Mouse (Mus musculus) olfactory bulb, adult 2 months (tissue): ENCODE measurements around the gene Abcb4. TPM values are rescaled to one million over a fixed set of nuclear protein-coding genes. Genes with fewer than 3 reads are reported as not detected.
"Not testable (repeated sequence)": the region's sequence is repeated elsewhere in the genome, so short reads cannot be mapped to it uniquely, and the experiment has no call there.

ENCODE experiments used
- H3K27ac ChIP-seq: fragments of 200-500 bp; 2 replicates; pipeline ENCODE4 v1.5.1; 2012; ENCODE audit warnings: low read depth, low read length; ENCODE audit not compliant: insufficient read depth
- H3K4me1 ChIP-seq: fragments of 200-500 bp; 2 replicates; pipeline ENCODE4 v1.6.1; 2012; ENCODE audit warnings: low read length; ENCODE audit not compliant: control insufficient read depth, insufficient read depth
- H3K4me3 ChIP-seq: fragments of 200-500 bp; 2 replicates; pipeline ENCODE4 v1.5.1; 2012; ENCODE audit warnings: mild to moderate bottlenecking, low read depth, low read length, moderate library complexity; ENCODE audit not compliant: insufficient read depth
- CTCF ChIP-seq: fragments of 200-500 bp; IDR thresholded peaks from 2 replicates; pipeline ENCODE4 v1.5.1; 2012; ENCODE audit warnings: low read depth, mild to moderate bottlenecking, low read length, moderate library complexity; ENCODE audit not compliant: insufficient read depth
- POLR2A ChIP-seq: fragments of 200-500 bp; IDR thresholded peaks from 2 replicates; pipeline ENCODE4 v1.6.1; 2012; ENCODE audit warnings: mild to moderate bottlenecking, low read depth, low read length, moderate library complexity; ENCODE audit not compliant: insufficient read depth
- WGBS: fragments of 180-500 bp; shearing (Covaris S2); methylation state at CpG from one replicate; pipeline ENCODE4 v1.1.7; 2018; 5-methylcytosine and 5-hydroxymethylcytosine counted together
- polyA plus RNA-seq: library from polyadenylated mRNA; stranded (reverse); fragments of >200 nt; gene quantifications from 2 replicates; pipeline ENCODE4 v1.2.4, GENCODE M21; 2012; ENCODE audit warnings: low replicate concordance; ENCODE audit not compliant: missing spikeins, insufficient read depth, insufficient read length

Abcb4 gene
- polyA plus RNA-seq, 1 experiment: not detected

DNA sequence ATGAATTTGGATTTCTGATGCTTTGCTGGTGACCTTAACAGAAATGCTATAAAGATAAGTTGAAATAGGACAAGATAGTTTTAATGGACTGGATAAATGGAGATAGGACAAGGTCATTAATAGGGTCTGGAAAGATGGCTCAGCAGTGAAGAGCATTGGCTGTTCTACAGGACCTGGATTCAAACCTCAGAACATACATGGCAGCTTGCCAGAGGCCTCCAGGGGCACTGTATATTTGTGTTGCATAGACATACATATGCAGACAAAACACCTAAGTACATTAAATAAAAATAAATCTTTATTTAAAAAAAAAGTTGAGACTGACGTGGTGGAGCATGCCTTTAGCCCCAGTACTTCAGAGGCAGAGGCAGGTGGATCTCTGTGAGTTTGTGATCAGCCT, 7.5 kb downstream of the Abcb4 start:
- TF ChIP-seq CTCF: no peak
- no peak for TF ChIP-seq POLR2A
- Histone ChIP-seq H3K4me1 (0 out of 2 replicates have a peak, but pooled peaks cover 2% of the 10 kb centered on the region), H3K4me3 (no peak overlapping the region), H3K27ac (no peak overlapping the region)
- WGBS: 98% methylated on average over 1 of the region's 1 CpGs

DNA sequence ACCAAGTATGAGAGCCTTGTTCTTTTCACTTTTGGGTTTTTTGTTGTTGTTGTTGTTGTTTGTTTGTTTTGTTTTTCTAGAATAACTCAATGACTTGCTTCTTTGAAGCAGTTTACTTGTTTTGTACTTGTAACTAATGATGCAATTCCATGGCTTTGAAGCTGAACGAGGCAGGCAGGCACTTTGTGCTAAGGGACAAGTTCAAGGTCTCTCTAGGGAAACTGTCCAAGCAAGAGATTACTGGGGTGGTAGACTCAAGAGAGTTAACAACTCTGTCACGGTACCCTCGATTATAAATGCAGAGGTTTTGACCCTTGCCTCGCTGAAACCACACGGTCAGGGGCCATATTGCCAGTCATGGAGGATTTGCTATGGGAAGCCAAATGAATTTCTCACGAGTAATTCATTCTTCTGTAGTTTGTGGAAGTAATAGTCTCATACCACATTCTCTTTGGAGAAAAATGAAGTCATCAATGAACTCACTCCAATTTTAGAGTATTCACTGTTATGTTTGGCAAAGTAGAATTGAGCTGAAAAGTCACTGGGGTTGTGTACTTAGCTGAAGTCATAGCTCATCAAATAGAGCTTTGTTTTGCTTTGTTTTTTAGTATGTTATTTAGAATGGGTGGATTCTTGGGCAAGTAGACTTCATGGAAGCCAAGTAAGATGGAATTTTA, 8.8 kb downstream of the Abcb4 start:
- WGBS: 83% methylated on average over 6 of the region's 6 CpGs
- no peak for TF ChIP-seq POLR2A
- no peak for TF ChIP-seq CTCF

DNA sequence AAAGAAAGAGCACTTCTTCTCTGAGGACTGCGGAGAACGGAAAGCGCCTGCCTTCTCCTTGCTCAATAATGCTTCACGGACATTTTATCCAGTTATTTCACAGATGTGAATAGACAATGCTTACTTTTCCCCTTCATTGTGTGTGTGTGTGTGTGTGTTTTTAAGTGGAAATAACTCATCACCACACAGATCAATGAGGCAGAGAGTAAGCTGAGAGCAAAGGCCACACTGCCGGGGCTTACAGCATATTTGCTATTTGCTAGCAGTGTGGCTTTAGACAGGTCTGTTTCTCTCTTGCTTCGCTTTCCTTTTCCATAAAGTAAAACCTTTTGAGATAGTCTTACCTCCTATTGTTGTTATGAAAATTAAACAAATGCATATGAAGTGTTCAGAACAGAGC, 11.0 kb downstream of the Abcb4 start:
- WGBS: 78% methylated on average over 6 of the region's 6 CpGs
- no peak overlapping the region for H3K4me3 ChIP-seq
- TF ChIP-seq POLR2A: no peak
- no peak for TF ChIP-seq CTCF
- H3K4me1 ChIP-seq: no peaks in the 10 kb centered on the region
- H3K27ac ChIP-seq: no peak overlapping the region

More for the DNA sequence above, 8.8 kb downstream of the Abcb4 start:
- no peak overlapping the region for H3K27ac ChIP-seq
- 0 out of 2 replicates have a peak, but pooled peaks cover 2% of the 10 kb centered on the region for H3K4me1 ChIP-seq
- no peak overlapping the region for H3K4me3 ChIP-seq

GRCm38 (mm10) chr5:8911567-8912198, 18.2 kb downstream of the Abcb4 start:
- no peak overlapping the region for H3K4me3 ChIP-seq
- no peaks in the 10 kb centered on the region for H3K4me1 ChIP-seq
- TF ChIP-seq CTCF (no peak), POLR2A (no peak)
- H3K27ac ChIP-seq: no peak overlapping the region
- 81% methylated on average over 8 of the region's 8 CpGs for WGBS

DNA sequence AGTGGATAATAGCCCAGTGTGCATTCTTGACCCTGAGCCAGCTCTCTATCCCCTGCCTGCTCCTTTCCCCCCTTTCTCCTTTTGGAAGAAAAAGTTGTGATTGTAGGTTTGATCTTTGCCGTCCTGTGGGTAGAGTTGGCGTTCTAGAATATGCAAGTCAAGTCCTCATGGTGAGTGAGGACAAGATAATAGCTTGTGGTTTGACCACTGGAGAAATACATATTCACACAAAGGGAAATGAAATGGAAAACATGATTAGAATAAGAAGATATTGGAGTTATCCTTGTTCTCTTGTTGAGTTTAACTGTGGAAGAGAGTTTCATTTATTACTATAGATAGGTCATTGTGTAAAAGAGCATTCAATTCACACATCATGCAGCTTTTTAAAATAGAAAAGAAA, 22.9 kb downstream of the Abcb4 start:
- WGBS: 92% methylated on average over 2 of the region's 2 CpGs

DNA sequence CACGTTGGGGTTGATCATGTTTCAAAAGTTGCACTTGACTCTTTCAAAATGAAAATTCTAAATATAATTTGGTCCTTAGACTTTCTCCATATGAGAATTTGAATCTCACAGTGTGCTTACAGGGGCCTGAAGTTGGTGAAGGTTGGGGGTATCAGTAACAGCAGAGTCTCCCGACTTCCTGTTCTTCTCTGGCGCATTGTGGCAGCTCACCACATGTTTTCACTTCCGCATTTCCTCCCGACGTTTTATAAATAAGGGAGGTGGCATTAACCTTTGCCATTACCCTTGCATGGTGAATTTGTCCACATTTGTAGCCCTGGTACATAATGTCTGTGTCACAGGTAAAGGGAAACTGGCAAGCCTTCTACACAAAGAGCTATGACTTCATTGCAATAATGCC, 23.6 kb downstream of the Abcb4 start:
- Histone ChIP-seq H3K4me1 (no peaks in the 10 kb centered on the region), H3K4me3 (no peak overlapping the region), H3K27ac (no peak overlapping the region)
- 77% methylated on average over 6 of the region's 6 CpGs for WGBS
- TF ChIP-seq CTCF (no peak), POLR2A (no peak)

More for the DNA sequence above, 22.9 kb downstream of the Abcb4 start:
- no peak for TF ChIP-seq POLR2A
- no peak for TF ChIP-seq CTCF
- Histone ChIP-seq H3K4me1 (no peaks in the 10 kb centered on the region), H3K27ac (no peak overlapping the region), H3K4me3 (no peak overlapping the region)

GRCm38 (mm10) chr5:8928440-8928839, 34.9 kb downstream of the Abcb4 start:
- Histone ChIP-seq H3K4me1 (no peaks in the 10 kb centered on the region), H3K4me3 (no peak overlapping the region), H3K27ac (no peak overlapping the region)
- no peak for TF ChIP-seq POLR2A
- TF ChIP-seq CTCF: no peak
- 91% methylated on average over 9 of the region's 9 CpGs for WGBS

DNA sequence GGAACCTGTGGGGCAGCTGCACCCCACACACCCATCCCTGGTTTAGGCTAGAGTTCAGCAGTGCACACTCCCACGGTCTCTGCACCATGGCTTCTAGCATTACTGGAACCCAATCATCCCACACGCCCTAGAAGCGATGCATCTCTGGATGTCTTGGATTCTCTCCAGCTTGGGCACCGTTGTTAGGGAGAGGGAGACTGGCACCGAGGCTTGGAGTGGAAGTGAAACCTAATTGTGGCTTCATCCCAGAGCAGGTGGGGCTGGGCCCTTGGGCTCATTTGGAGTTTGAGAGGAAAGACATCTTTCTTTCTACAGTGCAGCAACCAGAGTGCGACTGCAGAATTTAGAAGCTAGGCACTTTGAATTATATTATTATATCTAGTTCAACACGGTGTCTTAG, 44.4 kb downstream of the Abcb4 start:
- no peak overlapping the region for H3K27ac ChIP-seq
- TF ChIP-seq CTCF (no peak), POLR2A (no peak)
- WGBS: 75% methylated on average over 7 of the region's 7 CpGs
- H3K4me3 ChIP-seq: no peak overlapping the region
- no peaks in the 10 kb centered on the region for H3K4me1 ChIP-seq

DNA sequence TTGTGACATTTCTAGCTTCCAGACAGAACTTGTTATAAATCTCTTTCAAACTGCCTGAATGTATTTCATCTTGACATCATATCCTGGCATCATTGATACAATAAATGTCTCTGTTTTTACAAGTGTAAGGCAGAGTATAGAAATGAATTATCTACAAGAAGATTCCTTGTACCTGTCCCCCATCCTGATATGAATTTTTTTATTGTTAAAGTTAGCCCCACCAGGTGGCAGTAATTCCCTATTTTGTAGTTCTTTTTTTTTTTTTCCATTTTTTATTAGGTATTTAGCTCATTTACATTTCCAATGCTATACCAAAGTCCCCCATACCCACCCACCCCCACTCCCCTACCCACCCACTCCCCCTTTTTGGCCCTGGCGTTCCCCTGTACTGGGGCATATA, 47.7 kb downstream of the Abcb4 start:
- H3K4me1 ChIP-seq, H3K4me3 ChIP-seq, H3K27ac ChIP-seq: not testable (repeated sequence)
- no CpG with 5 or more reads among the region's 1 CpGs for WGBS
